In the genomic region with DNA sequence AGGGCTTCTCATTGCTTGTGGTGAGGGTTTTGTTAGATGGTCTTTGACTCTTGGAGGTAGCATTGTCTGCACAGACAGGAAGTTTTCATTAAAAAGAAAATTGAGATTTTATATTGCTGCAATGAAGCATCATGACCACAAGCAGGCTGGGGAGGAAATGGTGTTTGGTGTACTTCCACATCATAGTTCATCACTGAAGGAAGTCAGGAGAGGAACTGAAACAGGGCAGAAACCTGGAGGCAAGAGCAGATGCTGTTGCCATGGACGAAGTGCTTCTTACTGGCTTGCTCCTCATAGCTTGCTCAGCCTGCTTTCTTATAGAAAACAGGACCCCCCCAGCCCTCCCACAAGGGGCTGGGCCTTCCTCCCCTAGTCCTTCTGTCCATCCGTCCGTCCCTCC, we compare ENCODE assay signal across 28 mouse cellular contexts.
DNase-seq lines count a peak whose midpoint lies in the region; ATAC-seq and TF ChIP-seq lines count a peak whose summit lies in the region.
"Had no signal": no experiment of that assay in that cellular context is flagged by ENCODE, and none has a peak within 500 bp of the region (broad histone marks: within the 10 kb centered on the region; RNA-seq: fewer than 3 reads in every experiment).

No protein-coding gene starts in this region.

- ATAC-seq in liver, postnatal 0 days, result no peak
- ATAC-seq in megakaryocyte progenitor cell, adult 5-6 weeks (replicated peaks; ENCODE audit: poor library complexity), result peak; percentile 90
- ATAC-seq: CD4-positive, CD25-positive, alpha-beta regulatory T cell, adult 4 months; forebrain, postnatal 0 days; intestine, embryonic 16.5 days had no signal

- intact Hi-C loops in gastrocnemius, postnatal 14 days (cut with DNase I; ENCODE audit: low total_unique reads), result no loop called here

- H3K4me3 ChIP-seq in liver, adult 2 months (ENCODE audit: insufficient read depth, low read depth, low read length), result no peak overlapping the region
- H3K4me3 ChIP-seq in liver, postnatal 0 days (ENCODE audit: low read depth, low read length), result no peak overlapping the region
- no peak overlapping the region for H3K4me3 ChIP-seq in layer of hippocampus, adult 2 months
- H3K4me3 ChIP-seq: erythroblast, embryonic 14.5 days; heart, embryonic 10.5 days; heart, embryonic 15.5 days; hindbrain, embryonic 12.5 days; liver, embryonic 15.5 days; lung, embryonic 15.5 days; midbrain, embryonic 12.5 days had no signal

- H3K79me2 ChIP-seq in liver, adult 2 months (ENCODE audit: control insufficient read depth, insufficient read depth, low read length), result no peaks in the 10 kb centered on the region

- TF ChIP-seq POLR2A in liver, adult 2 months (IDR thresholded peaks at IDR 0.05; ENCODE audit: extremely low read depth, insufficient read depth, low read length), result no peak

- no peak for TF ChIP-seq EP300 in liver, postnatal 0 days (IDR thresholded peaks at IDR 0.05; ENCODE audit: low read depth)

- H3K9me3 ChIP-seq in liver, postnatal 0 days (ENCODE audit: low read length), result no peaks in the 10 kb centered on the region
- H3K9me3 ChIP-seq: heart, embryonic 10.5 days; heart, embryonic 15.5 days; hindbrain, embryonic 12.5 days; liver, embryonic 15.5 days; lung, embryonic 15.5 days; midbrain, embryonic 12.5 days had no signal

- TF ChIP-seq CTCF in liver, adult 2 months (IDR thresholded peaks at IDR 0.05; ENCODE audit: low read depth, low read length), result no peak
- no peak for TF ChIP-seq CTCF in liver, postnatal 0 days (IDR thresholded peaks at IDR 0.05; ENCODE audit: low read depth)
- no peak for TF ChIP-seq CTCF in layer of hippocampus, adult 2 months (conservative IDR thresholded peaks at IDR 0.05)

- 94% methylated on average over 3 of the region's 3 CpGs for WGBS in liver, adult 2 months
- 77% methylated on average over 3 of the region's 3 CpGs for WGBS in liver, postnatal 0 days (ENCODE audit: insufficient replicate concordance)

- no peak overlapping the region for H3K9ac ChIP-seq in liver, adult 2 months (ENCODE audit: low read depth, low read length)
- no peak overlapping the region for H3K9ac ChIP-seq in liver, postnatal 0 days (replicated peaks)
- H3K9ac ChIP-seq: forebrain, postnatal 0 days; heart, embryonic 15.5 days; hindbrain, embryonic 12.5 days; liver, embryonic 15.5 days; lung, embryonic 15.5 days; midbrain, embryonic 12.5 days had no signal

- H3K27me3 ChIP-seq in liver, adult 2 months (ENCODE audit: control insufficient read depth, insufficient read depth, low read length), result no peaks in the 10 kb centered on the region
- H3K27me3 ChIP-seq in liver, postnatal 0 days (ENCODE audit: insufficient read depth, low read length), result no peaks in the 10 kb centered on the region
- H3K27me3 ChIP-seq: heart, embryonic 15.5 days; hindbrain, embryonic 12.5 days; liver, embryonic 15.5 days; lung, embryonic 15.5 days; midbrain, embryonic 12.5 days had no signal

- no peak overlapping the region for H3K27ac ChIP-seq in liver, adult 2 months (replicated peaks; ENCODE audit: insufficient read depth, low read depth, low read length)
- H3K27ac ChIP-seq in liver, postnatal 0 days (ENCODE audit: low read depth), result no peak overlapping the region
- H3K27ac ChIP-seq in layer of hippocampus, adult 2 months, result no peak overlapping the region
- H3K27ac ChIP-seq: heart, embryonic 10.5 days; heart, embryonic 15.5 days; hindbrain, embryonic 12.5 days; kidney, postnatal 0 days; liver, embryonic 15.5 days; lung, embryonic 15.5 days; midbrain, embryonic 12.5 days; stomach, postnatal 0 days had no signal

- no peaks in the 10 kb centered on the region for H3K36me3 ChIP-seq in liver, adult 2 months (ENCODE audit: control insufficient read depth, insufficient read depth, low read length)
- H3K36me3 ChIP-seq in liver, postnatal 0 days (replicated peaks; ENCODE audit: insufficient read depth, low read length), result no peaks in the 10 kb centered on the region
- H3K36me3 ChIP-seq: heart, embryonic 15.5 days; hindbrain, embryonic 12.5 days; liver, embryonic 15.5 days; lung, embryonic 15.5 days; midbrain, embryonic 12.5 days had no signal

- peak; percentile 1 for DNase-seq in liver, adult 2 months (ENCODE audit: extremely low read depth, low read depth, low spot score)
- DNase-seq in liver, postnatal 0 days, result no peak
- DNase-seq in spleen, postnatal 36 days (ENCODE audit: low spot score in 2 of 2), result peak; percentile 43 to 52
- DNase-seq in spleen, adult 12 weeks (ENCODE audit: low spot score), result no peak
- no peak for DNase-seq in layer of hippocampus, adult 2 months (ENCODE audit: low spot score in 2 of 2)
- no peak for DNase-seq in gastrocnemius, postnatal 14 days
- DNase-seq in kidney, postnatal 14 days, result no peak
- DNase-seq: adrenal gland, postnatal 25 days; cerebellum, adult 18-20 months; cerebellum, postnatal 10 days; forebrain, postnatal 0 days; kidney, adult 8-10 months; layer of hippocampus, adult 9-11 months; liver; thymus, adult 18-20 months; thymus, postnatal 36 days had no signal

- no peaks in the 10 kb centered on the region for H3K4me1 ChIP-seq in liver, adult 2 months (ENCODE audit: control insufficient read depth, insufficient read depth, low read length)
- no peaks in the 10 kb centered on the region for H3K4me1 ChIP-seq in liver, postnatal 0 days (ENCODE audit: insufficient read depth)
- H3K4me1 ChIP-seq: heart, embryonic 15.5 days; hindbrain, embryonic 12.5 days; liver, embryonic 15.5 days; lung, embryonic 15.5 days; midbrain, embryonic 12.5 days had no signal

- no peak overlapping the region for H3K4me2 ChIP-seq in liver, postnatal 0 days (ENCODE audit: low read depth, low read length)
- H3K4me2 ChIP-seq: heart, embryonic 15.5 days; hindbrain, embryonic 12.5 days; liver, embryonic 15.5 days; lung, embryonic 15.5 days; midbrain, embryonic 12.5 days had no signal

Comparison
In these comparisons a context has a peak if more than half of its experiments do, and no peak if none do; other contexts are left out.
1. DNase-seq: peak in liver, adult 2 months (single experiment) and spleen, postnatal 36 days (2 of 2); none in liver, postnatal 0 days (single experiment), spleen, adult 12 weeks (single experiment), layer of hippocampus, adult 2 months (0 of 2), gastrocnemius, postnatal 14 days (single experiment) and kidney, postnatal 14 days (single experiment).